Mouse (Mus musculus): Measurements from ENCODE around the gene Pfdn2. TPM values are rescaled to one million over a fixed set of nuclear protein-coding genes. Genes with fewer than 3 reads are reported as not detected.
A peak's percentile ranks its signal among the peaks of the same experiment; 100 is the strongest.

Pfdn2 gene
- polyA plus RNA-seq, 2 experiments, result 20.7 to 36.2 TPM

DNA sequence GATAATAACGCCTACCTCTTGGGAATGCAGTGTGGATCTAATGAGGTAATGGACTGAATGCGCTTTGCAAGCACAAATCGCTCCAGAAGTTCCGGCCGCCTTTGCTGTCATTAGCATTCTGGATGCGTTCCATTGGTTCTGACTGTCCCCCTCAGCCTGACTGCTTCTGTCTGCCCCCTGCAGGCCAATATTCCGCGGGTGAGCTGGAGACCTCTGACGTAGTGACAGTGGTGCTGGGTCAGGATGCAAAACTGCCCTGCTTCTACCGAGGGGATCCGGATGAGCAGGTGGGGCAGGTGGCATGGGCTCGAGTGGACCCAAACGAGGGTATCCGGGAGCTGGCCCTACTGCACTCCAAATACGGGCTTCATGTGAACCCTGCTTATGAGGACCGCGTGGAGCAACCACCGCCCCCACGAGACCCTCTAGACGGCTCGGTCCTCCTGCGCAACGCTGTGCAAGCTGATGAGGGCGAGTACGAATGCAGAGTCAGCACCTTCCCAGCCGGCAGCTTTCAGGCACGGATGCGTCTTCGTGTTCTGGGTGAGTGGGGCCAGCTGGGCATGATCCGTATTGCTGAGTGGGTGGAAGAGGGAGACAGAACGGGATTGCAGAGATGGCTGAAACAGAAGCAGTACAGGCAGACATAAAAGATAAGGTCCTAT is 34.6 kb downstream of the Pfdn2 start:
- Histone ChIP-seq H3K4me2 (ENCODE audit: low read depth) (peak overlapping the region; percentile 37), H3K36me3 (replicated peaks; ENCODE audit: control insufficient read depth, insufficient read depth, low read depth) (no peaks in the 10 kb centered on the region), H3K4me3 (ENCODE audit: insufficient read depth in 1 of 2, low read depth in 2 of 2, low read length in 2 of 2) (no peak overlapping the region), H3K4me1 (replicated peaks; ENCODE audit: control insufficient read depth in 2 of 2, insufficient read depth in 2 of 2, low read length in 1 of 2) (no peaks in the 10 kb centered on the region), H3K9me3 (ENCODE audit: control insufficient read depth, low read length) (no peaks in the 10 kb centered on the region), H3K9ac (replicated peaks) (no peak overlapping the region), H3K27me3 (ENCODE audit: control insufficient read depth, insufficient read depth, low read length) (peaks cover 17% of the 10 kb centered on the region; the same call in 1 of the 2 replicates), H3K27ac (no peak overlapping the region)
- TF ChIP-seq CTCF (IDR thresholded peaks at IDR 0.05; ENCODE audit: low read depth) (peak; percentile 87), EP300 (IDR thresholded peaks at IDR 0.05; ENCODE audit: low read depth) (no peak)
- 4% methylated on average over 31 of the region's 31 CpGs for WGBS (ENCODE audit: insufficient replicate concordance)
- peak; percentile 64 for ATAC-seq (ENCODE audit: insufficient read depth)
- DNase-seq (ENCODE audit: low read depth in 3 of 3, low spot score in 3 of 3), result peak; percentile 31 to 45 (median 42)

DNA sequence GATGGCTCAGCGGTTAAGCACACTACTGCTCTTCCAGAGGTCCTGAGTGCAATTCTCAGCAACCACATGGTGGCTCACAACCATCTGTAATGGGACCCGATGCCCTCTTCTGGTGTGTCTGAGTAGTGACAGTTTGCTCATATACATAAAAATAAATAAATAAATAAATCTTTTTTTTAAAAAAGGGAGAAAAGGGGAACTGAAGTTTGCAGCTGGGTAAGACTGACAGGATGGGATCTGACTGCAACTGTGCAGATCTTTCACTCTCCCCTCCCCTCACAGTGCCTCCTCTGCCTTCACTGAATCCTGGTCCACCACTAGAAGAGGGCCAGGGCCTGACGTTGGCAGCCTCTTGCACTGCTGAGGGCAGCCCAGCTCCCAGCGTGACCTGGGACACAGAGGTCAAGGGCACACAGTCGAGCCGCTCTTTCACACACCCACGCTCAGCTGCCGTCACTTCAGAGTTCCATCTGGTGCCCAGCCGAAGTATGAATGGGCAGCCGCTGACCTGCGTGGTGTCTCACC is 36.7 kb downstream of the Pfdn2 start:
- no peak overlapping the region for H3K9ac ChIP-seq (replicated peaks)
- H3K36me3 ChIP-seq (replicated peaks; ENCODE audit: control insufficient read depth, insufficient read depth, low read depth), result no peaks in the 10 kb centered on the region
- no peaks in the 10 kb centered on the region for H3K4me1 ChIP-seq (replicated peaks; ENCODE audit: control insufficient read depth in 2 of 2, insufficient read depth in 2 of 2, low read length in 1 of 2)
- no peaks in the 10 kb centered on the region for H3K9me3 ChIP-seq (ENCODE audit: control insufficient read depth, low read length)
- H3K27ac ChIP-seq, result no peak overlapping the region
- WGBS (ENCODE audit: insufficient replicate concordance), result 60% methylated on average over 11 of the region's 11 CpGs
- TF ChIP-seq EP300 (IDR thresholded peaks at IDR 0.05; ENCODE audit: low read depth) (no peak), CTCF (IDR thresholded peaks at IDR 0.05; ENCODE audit: low read depth) (no peak)
- H3K4me2 ChIP-seq (ENCODE audit: low read depth), result no peak overlapping the region
- H3K4me3 ChIP-seq (ENCODE audit: insufficient read depth in 1 of 2, low read depth in 2 of 2, low read length in 2 of 2), result no peak overlapping the region
- ATAC-seq (ENCODE audit: insufficient read depth) (no peak), DNase-seq (ENCODE audit: low read depth in 3 of 3, low spot score in 3 of 3) (no peak)
- peaks cover 17% of the 10 kb centered on the region; the same call in 1 of the 2 replicates for H3K27me3 ChIP-seq (ENCODE audit: control insufficient read depth, insufficient read depth, low read length)

DNA sequence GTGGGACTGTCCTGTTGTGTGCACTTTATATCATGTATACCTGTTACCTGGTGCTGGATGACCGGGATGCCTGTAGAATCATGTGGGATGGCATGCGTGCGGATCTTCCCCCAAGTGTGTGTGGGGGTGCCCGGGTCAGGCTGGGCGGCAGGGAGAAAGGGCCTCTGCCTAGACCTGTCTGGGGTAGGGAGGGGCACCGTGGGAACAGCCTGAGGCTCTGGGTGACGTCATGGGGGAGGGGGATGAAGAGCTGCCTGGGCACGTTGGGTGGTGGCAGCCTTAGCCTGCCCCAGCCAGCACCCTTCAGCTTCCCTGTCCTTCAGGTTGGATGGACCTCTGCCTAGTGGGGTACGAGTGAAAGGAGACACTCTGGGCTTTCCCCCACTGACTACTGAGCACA is 38.9 kb downstream of the Pfdn2 start:
- no peak for ATAC-seq (ENCODE audit: insufficient read depth)
- Histone ChIP-seq H3K4me1 (replicated peaks; ENCODE audit: control insufficient read depth in 2 of 2, insufficient read depth in 2 of 2, low read length in 1 of 2) (peaks cover 0 to 2% of the 10 kb centered on the region in 2 experiments; a peak in 1 of 4 replicates), H3K9me3 (ENCODE audit: control insufficient read depth, low read length) (no peaks in the 10 kb centered on the region), H3K27me3 (ENCODE audit: control insufficient read depth, insufficient read depth, low read length) (peaks cover 15% of the 10 kb centered on the region; the same call in 1 of the 2 replicates), H3K27ac (no peak overlapping the region), H3K4me2 (ENCODE audit: low read depth) (no peak overlapping the region), H3K9ac (replicated peaks) (no peak overlapping the region), H3K36me3 (replicated peaks; ENCODE audit: control insufficient read depth, insufficient read depth, low read depth) (no peaks in the 10 kb centered on the region), H3K4me3 (ENCODE audit: insufficient read depth in 1 of 2, low read depth in 2 of 2, low read length in 2 of 2) (no peak overlapping the region)
- WGBS (ENCODE audit: insufficient replicate concordance), result 53% methylated on average over 9 of the region's 9 CpGs
- DNase-seq (ENCODE audit: low read depth in 3 of 3, low spot score in 3 of 3), result no peak
- TF ChIP-seq CTCF (IDR thresholded peaks at IDR 0.05; ENCODE audit: low read depth) (no peak), EP300 (IDR thresholded peaks at IDR 0.05; ENCODE audit: low read depth) (no peak)

DNA sequence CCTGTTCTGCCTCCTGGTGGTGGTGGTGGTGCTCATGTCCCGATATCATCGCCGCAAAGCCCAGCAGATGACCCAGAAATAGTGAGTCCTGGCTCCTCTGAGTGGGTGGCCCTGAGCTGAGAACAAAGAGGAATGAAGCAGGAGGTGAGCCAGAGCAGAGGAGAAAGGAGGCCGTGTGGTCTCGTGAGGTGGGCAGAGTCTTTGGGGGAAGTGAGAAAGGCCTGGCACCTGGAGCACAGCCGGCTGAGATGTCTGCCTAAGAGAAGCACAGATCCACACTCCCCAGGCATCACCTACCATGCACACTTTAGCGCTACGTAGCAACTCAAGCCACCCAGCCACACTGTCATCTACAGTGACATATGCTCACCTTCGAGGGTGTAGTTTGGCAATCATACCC is 39.7 kb downstream of the Pfdn2 start:
- TF ChIP-seq EP300 (IDR thresholded peaks at IDR 0.05; ENCODE audit: low read depth), result no peak
- peak; percentile 48; the same call in 1 of the 2 replicates for TF ChIP-seq CTCF (IDR thresholded peaks at IDR 0.05; ENCODE audit: low read depth)
- peaks cover 7% of the 10 kb centered on the region; the same call in 1 of the 2 replicates for H3K27me3 ChIP-seq (ENCODE audit: control insufficient read depth, insufficient read depth, low read length)
- H3K4me1 ChIP-seq (replicated peaks; ENCODE audit: control insufficient read depth in 2 of 2, insufficient read depth in 2 of 2, low read length in 1 of 2), result peaks cover 0 to 7% of the 10 kb centered on the region in 2 experiments; a peak in 1 of 4 replicates
- 62% methylated on average over 9 of the region's 9 CpGs for WGBS (ENCODE audit: insufficient replicate concordance)
- H3K36me3 ChIP-seq (replicated peaks; ENCODE audit: control insufficient read depth, insufficient read depth, low read depth), result no peaks in the 10 kb centered on the region
- H3K9ac ChIP-seq (replicated peaks), result no peak overlapping the region
- H3K4me2 ChIP-seq (ENCODE audit: low read depth), result no peak overlapping the region
- no peaks in the 10 kb centered on the region for H3K9me3 ChIP-seq (ENCODE audit: control insufficient read depth, low read length)
- DNase-seq (ENCODE audit: low read depth in 3 of 3, low spot score in 3 of 3), result no peak
- H3K27ac ChIP-seq, result no peak overlapping the region
- H3K4me3 ChIP-seq (ENCODE audit: insufficient read depth in 1 of 2, low read depth in 2 of 2, low read length in 2 of 2), result no peak overlapping the region
- no peak for ATAC-seq (ENCODE audit: insufficient read depth)

DNA sequence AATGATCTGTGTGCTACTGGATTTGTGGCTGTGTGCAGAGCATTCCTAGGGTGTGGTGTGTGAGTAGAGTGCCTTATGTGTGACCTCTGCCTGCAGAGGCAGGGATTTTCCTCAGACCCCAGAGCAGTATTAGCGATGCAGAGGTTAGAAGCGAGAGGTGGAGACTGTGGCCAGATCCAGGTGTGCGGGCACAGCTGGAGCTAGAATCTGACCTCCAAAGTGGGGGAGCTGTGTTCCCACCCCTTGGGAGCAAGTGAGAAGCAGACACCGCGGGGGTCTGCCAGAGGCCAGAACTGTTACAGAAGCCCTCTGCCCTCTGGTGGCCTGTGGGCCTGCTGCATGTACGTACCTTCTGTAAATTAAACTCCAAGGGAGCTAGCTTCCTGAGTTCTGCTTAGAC is 41.6 kb downstream of the Pfdn2 start:
- 40% methylated on average over 6 of the region's 6 CpGs for WGBS (ENCODE audit: insufficient replicate concordance)
- no peak overlapping the region for H3K4me3 ChIP-seq (ENCODE audit: insufficient read depth in 1 of 2, low read depth in 2 of 2, low read length in 2 of 2)
- H3K27me3 ChIP-seq (ENCODE audit: control insufficient read depth, insufficient read depth, low read length), result no peaks in the 10 kb centered on the region
- DNase-seq (ENCODE audit: low read depth in 3 of 3, low spot score in 3 of 3), result no peak
- no peak overlapping the region for H3K9ac ChIP-seq (replicated peaks)
- ATAC-seq (ENCODE audit: insufficient read depth), result no peak
- H3K9me3 ChIP-seq (ENCODE audit: control insufficient read depth, low read length), result no peaks in the 10 kb centered on the region
- TF ChIP-seq EP300 (IDR thresholded peaks at IDR 0.05; ENCODE audit: low read depth) (no peak), CTCF (IDR thresholded peaks at IDR 0.05; ENCODE audit: low read depth) (peak; percentile 43; the same call in 1 of the 2 replicates)
- H3K27ac ChIP-seq, result no peak overlapping the region
- no peaks in the 10 kb centered on the region for H3K36me3 ChIP-seq (replicated peaks; ENCODE audit: control insufficient read depth, insufficient read depth, low read depth)
- no peak overlapping the region for H3K4me2 ChIP-seq (ENCODE audit: low read depth)
- peaks cover 0 to 7% of the 10 kb centered on the region in 2 experiments; a peak in 1 of 4 replicates for H3K4me1 ChIP-seq (replicated peaks; ENCODE audit: control insufficient read depth in 2 of 2, insufficient read depth in 2 of 2, low read length in 1 of 2)
